In the genomic region with DNA sequence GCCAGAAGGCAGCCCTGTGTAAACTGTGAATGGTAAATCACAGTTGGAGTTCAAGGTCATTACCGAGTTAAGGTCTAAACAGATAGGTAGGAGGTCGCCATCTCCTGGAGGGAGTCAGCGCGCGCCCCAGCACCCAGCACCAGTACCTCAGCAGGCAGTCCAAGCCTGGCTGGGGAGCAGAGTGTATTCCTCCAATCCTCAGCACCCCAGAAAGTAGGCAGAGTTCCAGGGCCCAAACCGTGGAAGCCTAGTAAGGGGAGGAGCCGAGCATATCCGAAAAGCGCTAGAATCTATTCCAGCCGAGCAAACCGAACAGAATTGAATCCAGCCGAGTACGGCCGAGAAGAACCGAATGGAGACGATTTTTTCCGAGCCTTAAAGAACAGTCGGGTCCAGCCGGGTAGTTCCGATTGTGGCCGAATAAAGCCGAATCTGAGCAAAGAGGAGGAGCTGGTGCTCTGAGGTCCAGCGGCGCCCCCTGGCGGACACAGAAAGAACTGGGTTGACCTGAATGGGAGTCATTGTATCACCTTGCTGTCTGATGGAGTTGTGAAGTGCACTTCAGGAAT, we compare ENCODE assay signal across 8 mouse cellular contexts. TPM values are rescaled to one million over a fixed set of nuclear protein-coding genes. Genes with fewer than 3 reads are reported as not detected.
DNase-seq lines count a peak whose midpoint lies in the region; ATAC-seq lines count a peak whose summit lies in the region.

No protein-coding gene starts in this region.

- peak; percentile 89 for ATAC-seq in hindbrain, embryonic 15.5 days (ENCODE audit: low FRiP score, low read depth)

- H3K27ac ChIP-seq in hindbrain, embryonic 15.5 days (replicated peaks), result peak overlapping the region; percentile 87

- 0% methylated on average over 25 of the region's 25 CpGs for WGBS in hindbrain, embryonic 15.5 days

- H3K36me3 ChIP-seq in hindbrain, embryonic 15.5 days, result no peaks in the 10 kb centered on the region

- H3K27me3 ChIP-seq in hindbrain, embryonic 15.5 days, result no peaks in the 10 kb centered on the region

- H3K9ac ChIP-seq in hindbrain, embryonic 15.5 days, result peak overlapping the region; percentile 50

- DNase-seq in T-cell, adult 2 months (ENCODE audit: low spot score), result peak; percentile 96
- DNase-seq in cerebellum, postnatal 36 days, result peak; percentile 100
- peak; percentile 99 to 100 for DNase-seq in frontal cortex, postnatal 36 days (ENCODE audit: low spot score in 2 of 2)
- DNase-seq in left cerebral cortex, adult 11 months (ENCODE audit: low spot score), result peak; percentile 99
- DNase-seq in lung, postnatal 4 days, result peak; percentile 96 to 98
- DNase-seq in retina, postnatal 7 days (ENCODE audit: low read depth, low spot score), result peak; percentile 87
- peak; percentile 92 for DNase-seq in urinary bladder, adult 2 months (ENCODE audit: low spot score)

- H3K4me2 ChIP-seq in hindbrain, embryonic 15.5 days, result peak overlapping the region; percentile 61

- H3K4me3 ChIP-seq in hindbrain, embryonic 15.5 days, result peak overlapping the region; percentile 34

- peaks cover 42% of the 10 kb centered on the region for H3K4me1 ChIP-seq in hindbrain, embryonic 15.5 days (replicated peaks)

- no peaks in the 10 kb centered on the region for H3K9me3 ChIP-seq in hindbrain, embryonic 15.5 days

RNA-seq across cellular contexts. Expression of gene C1qtnf6, which starts 0.8 kb away (rescaled TPM):
- 8.3 and 9.1 TPM in 2 replicates for polyA plus RNA-seq in hindbrain, embryonic 15.5 days (2015; fragmentation: Nextera tagmentation; extraction: Ambion mirVana)
- 29.8 and 36.9 TPM in 2 replicates for polyA plus RNA-seq in urinary bladder, adult 2 months (2012; rRNA removed)

RNA-seq across cellular contexts. Expression of gene Sstr3, which starts 12.5 kb away (rescaled TPM):
- 0.61 and 0.71 TPM in 2 replicates for polyA plus RNA-seq in hindbrain, embryonic 15.5 days (2015; fragmentation: Nextera tagmentation; extraction: Ambion mirVana)
- 0.07 and 0.11 TPM in 2 replicates for polyA plus RNA-seq in urinary bladder, adult 2 months (2012; rRNA removed)

RNA-seq across cellular contexts. Expression of gene Il2rb, which starts 36.9 kb away (rescaled TPM):
- polyA plus RNA-seq in hindbrain, embryonic 15.5 days (2015; fragmentation: Nextera tagmentation; extraction: Ambion mirVana), result 0.22 and 0.26 TPM in 2 replicates
- polyA plus RNA-seq in urinary bladder, adult 2 months (2012; rRNA removed), result 3.6 and 3.8 TPM in 2 replicates

RNA-seq across cellular contexts. Expression of gene Rac2, which starts 40.6 kb away (rescaled TPM):
- 5.4 and 5.6 TPM in 2 replicates for polyA plus RNA-seq in hindbrain, embryonic 15.5 days (2015; fragmentation: Nextera tagmentation; extraction: Ambion mirVana)
- polyA plus RNA-seq in urinary bladder, adult 2 months (2012; rRNA removed), result 13.8 and 15.0 TPM in 2 replicates

Comparison
In these comparisons a context has a peak if more than half of its experiments do, and no peak if none do; other contexts are left out.
1. Peak in every context shown above with its lines: DNase-seq, ATAC-seq, H3K4me3 ChIP-seq and H3K27ac ChIP-seq.